ENCODE assay signal across 10 mouse cellular contexts in genomic region chr2:79738958-79739357, GRCm38 (mm10). TPM values are rescaled to one million over a fixed set of nuclear protein-coding genes. Genes with fewer than 3 reads are reported as not detected.
DNase-seq lines count a peak whose midpoint lies in the region; ATAC-seq and TF ChIP-seq lines count a peak whose summit lies in the region.
"Had no signal": no experiment of that assay in that cellular context is flagged by ENCODE, and none has a peak within 500 bp of the region (broad histone marks: within the 10 kb centered on the region; RNA-seq: fewer than 3 reads in every experiment).

No protein-coding gene starts in this region.

- 88% methylated on average over 2 of the region's 2 CpGs for WGBS in hindbrain, embryonic 11.5 days

- DNase-seq in kidney, adult 18-20 months: peak; percentile 5
- no peak for DNase-seq in kidney, adult 11 months
- peak; percentile 71 for DNase-seq in Muller cell, postnatal 12 days (ENCODE audit: inconsistent ontology term)
- peak; percentile 57 for DNase-seq in brain, embryonic 14.5 days (ENCODE audit: low read depth)
- DNase-seq in lung, postnatal 14 days: peak; percentile 36
- DNase-seq in frontal cortex, postnatal 10 days (ENCODE audit: low spot score in 2 of 2): no peak
- DNase-seq in thymus, postnatal 10 days (ENCODE audit: low spot score in 2 of 2): no peak
- DNase-seq in hindbrain, embryonic 11.5 days (ENCODE audit: low spot score): no peak

- H3K9ac ChIP-seq in hindbrain, embryonic 11.5 days (ENCODE audit: low read depth, low read length): no peak overlapping the region
- H3K9ac ChIP-seq: liver, embryonic 14.5 days had no signal

- H3K4me1 ChIP-seq in hindbrain, embryonic 11.5 days (replicated peaks; ENCODE audit: control insufficient read depth, insufficient read depth, low read length): no peaks in the 10 kb centered on the region

- H3K9me3 ChIP-seq in hindbrain, embryonic 11.5 days (ENCODE audit: control insufficient read depth, low read length): no peaks in the 10 kb centered on the region

- TF ChIP-seq POLR2A in brain, embryonic 14.5 days (IDR thresholded peaks at IDR 0.05; ENCODE audit: borderline replicate concordance, extremely low read depth, insufficient read depth, insufficient read length, poor library complexity, severe bottlenecking): no peak

- no peaks in the 10 kb centered on the region for H3K36me3 ChIP-seq in hindbrain, embryonic 11.5 days (ENCODE audit: control insufficient read depth, insufficient read depth, low read length)

- no peak overlapping the region for H3K4me3 ChIP-seq in hindbrain, embryonic 11.5 days (ENCODE audit: low read depth, low read length)

- no peak for ATAC-seq in hindbrain, embryonic 11.5 days (ENCODE audit: low FRiP score)

- no peaks in the 10 kb centered on the region for H3K27me3 ChIP-seq in hindbrain, embryonic 11.5 days (ENCODE audit: control insufficient read depth, insufficient read depth, low read length)

- no peak overlapping the region for H3K4me2 ChIP-seq in hindbrain, embryonic 11.5 days (replicated peaks; ENCODE audit: low read depth, low read length)

- H3K27ac ChIP-seq in hindbrain, embryonic 11.5 days (ENCODE audit: low read depth, low read length): no peak overlapping the region
- H3K27ac ChIP-seq: liver, embryonic 14.5 days had no signal

- TF ChIP-seq CTCF in brain, embryonic 14.5 days (IDR thresholded peaks at IDR 0.05; ENCODE audit: borderline replicate concordance, extremely low read depth, insufficient read depth, insufficient read length): no peak

RNA-seq across cellular contexts. Expression of gene Ppp1r1c, which starts 31.4 kb away (rescaled TPM):
- polyA plus RNA-seq in brain, embryonic 14.5 days (2012; rRNA removed): 0.57 and 4.1 TPM in 2 replicates
- polyA plus RNA-seq in hindbrain, embryonic 11.5 days (2014; fragmentation: Nextera tagmentation; extraction: Ambion mirVana): 12.6 and 23.8 TPM in 2 replicates
- polyA plus RNA-seq: heart, embryonic 14.5 days; liver, embryonic 14.5 days had no signal

Comparison
In these comparisons a context has a peak if more than half of its experiments do, and no peak if none do; other contexts are left out.
1. DNase-seq: peak in kidney, adult 18-20 months (single experiment), Muller cell, postnatal 12 days (single experiment), brain, embryonic 14.5 days (single experiment) and lung, postnatal 14 days (single experiment); none in kidney, adult 11 months (single experiment), frontal cortex, postnatal 10 days (0 of 2), thymus, postnatal 10 days (0 of 2) and hindbrain, embryonic 11.5 days (single experiment).